Mouse (Mus musculus) adrenal gland, adult (tissue): ENCODE measurements around the gene Gm44579.

Source experiments
- DNase-seq, 2 experiments: peaks; one replicate each; pipeline ENCODE4 v3.0.0; 2022 to 2023; ENCODE audit warnings: low spot score in 1 of 2; ENCODE audit not compliant: inconsistent age in 2 of 2

Gene Gm44579

DNA sequence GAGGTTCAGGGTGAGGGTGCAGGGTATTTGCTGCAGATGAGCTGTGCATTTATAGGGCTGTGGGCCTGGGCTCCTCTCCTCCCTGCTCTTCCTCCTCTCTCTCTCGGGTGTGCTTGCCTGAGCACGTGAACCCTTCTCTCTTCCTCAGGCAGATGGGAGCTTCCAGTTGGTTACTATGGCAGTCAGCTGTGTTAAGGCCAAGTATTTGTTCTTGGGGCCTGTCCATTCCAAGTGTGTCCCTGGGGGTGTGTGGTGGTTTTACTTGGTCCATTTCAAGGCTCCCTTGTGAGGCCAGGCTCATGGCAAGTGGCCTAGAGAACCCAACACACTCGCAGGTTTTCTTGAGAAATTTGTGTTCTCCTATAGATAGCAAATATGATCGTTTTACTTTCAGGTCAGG is at the start of gene Gm44579, which contains the start of gene Olfr287:
Gm44579 (minus strand) TSS at position 101 of the 400 bp plus-strand sequence.
Olfr287 (minus strand) TSS at position 180 of the 400 bp plus-strand sequence.
- DNase-seq: no peak

DNA sequence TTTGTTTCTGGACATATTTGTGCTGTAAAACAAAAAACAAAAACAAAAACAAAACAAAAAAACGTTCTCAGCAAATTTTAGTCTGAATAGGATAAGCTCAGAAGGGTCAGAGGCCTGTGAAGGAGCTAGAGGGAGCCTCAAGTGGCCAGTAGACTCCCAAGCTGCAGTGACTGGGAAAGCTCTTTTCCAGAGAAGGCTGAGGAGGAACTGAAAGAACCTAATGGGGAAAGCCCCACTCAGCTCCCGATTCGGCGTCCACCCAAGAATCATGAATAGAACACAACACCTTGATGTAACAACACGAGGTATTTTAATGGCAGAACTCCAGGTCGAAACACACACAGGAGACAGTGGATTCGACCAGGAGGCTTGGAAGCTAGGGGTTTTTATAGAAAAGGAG is 37.0 kb upstream of the Gm44579 start:
- DNase-seq: no peak

GRCm38 (mm10) chr15:98257193-98257592 is 36.4 kb upstream of the Gm44579 start, which contains the start of gene H1fnt:
Gene H1fnt (minus strand): TSS chr15:98257293.
- no peak for DNase-seq

GRCm38 (mm10) chr15:98256271-98256670 is 35.5 kb upstream of the Gm44579 start:
- DNase-seq: peak in 1 of 2 experiments; percentile 28

DNA sequence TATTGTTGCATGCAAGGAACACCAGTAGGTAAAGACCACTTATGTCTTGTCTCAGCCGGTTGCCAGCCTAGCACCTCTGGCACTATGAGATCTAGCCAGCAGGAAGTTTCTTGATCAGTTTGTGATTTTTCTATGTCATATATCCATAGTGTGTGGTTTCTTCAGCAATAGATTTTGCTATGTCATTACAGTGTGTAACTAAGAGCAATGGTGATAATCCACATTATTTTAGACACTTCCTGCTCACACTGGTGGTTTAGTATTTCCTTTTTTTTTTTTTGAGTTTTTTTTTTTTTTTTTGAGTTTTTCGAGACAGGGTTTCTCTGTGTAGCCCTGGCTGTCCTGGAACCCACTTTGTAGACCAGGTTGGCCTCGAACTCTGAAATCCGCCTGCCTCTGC is 14.7 kb upstream of the Gm44579 start:
- DNase-seq: no peak

GRCm38 (mm10) chr15:98234350-98234749 is 13.6 kb upstream of the Gm44579 start, which contains the start of gene Olfr286:
Gene Olfr286 (minus strand): TSS chr15:98234450.
- no peak for DNase-seq

- DNase-seq: no peak
Measured at GRCm38 (mm10) chr15:98226096-98226495, 5.3 kb upstream of the Gm44579 start.

GRCm38 (mm10) chr15:98225610-98226009 is 4.8 kb upstream of the Gm44579 start:
- no peak for DNase-seq

DNA sequence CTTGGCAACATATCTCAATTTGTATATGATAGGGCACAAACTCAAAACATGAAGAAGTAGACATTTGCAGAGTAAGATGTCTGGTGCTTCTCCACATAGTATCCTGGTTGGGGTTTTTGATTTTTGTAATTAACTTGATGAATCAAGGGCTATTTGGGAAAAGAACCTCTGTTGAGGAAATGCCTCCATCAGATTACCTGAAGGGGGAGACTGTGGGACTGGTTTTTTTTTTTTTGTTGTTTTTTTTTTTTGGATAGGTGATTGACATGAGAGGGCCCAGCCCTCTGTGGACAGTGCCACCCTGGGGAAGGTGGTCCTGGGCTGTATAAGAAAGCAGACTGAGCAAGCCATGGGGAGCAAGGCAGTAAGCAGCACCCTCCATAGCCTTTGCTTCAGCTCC is 1.6 kb upstream of the Gm44579 start:
- DNase-seq: no peak

DNA sequence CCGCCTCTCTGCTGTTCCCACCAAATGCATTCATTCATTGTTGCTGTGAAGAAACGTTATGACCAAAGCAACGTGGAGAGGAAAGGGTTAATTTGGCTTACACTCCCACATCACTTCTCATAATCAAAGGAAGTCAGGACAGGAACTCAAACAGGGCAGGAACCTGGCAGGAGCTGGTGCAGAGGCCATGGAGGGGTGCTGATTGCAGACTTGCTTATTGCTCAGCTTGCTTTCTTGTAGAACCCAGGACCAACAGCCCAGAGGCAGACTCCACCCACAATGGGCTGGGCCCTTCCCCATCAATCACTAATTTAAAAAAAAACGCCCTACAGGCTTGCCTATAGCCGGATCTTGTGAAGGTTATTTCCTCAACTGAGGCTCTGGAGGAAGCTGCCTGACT is 6.6 kb downstream of the Gm44579 start:
- DNase-seq: no peak

DNA sequence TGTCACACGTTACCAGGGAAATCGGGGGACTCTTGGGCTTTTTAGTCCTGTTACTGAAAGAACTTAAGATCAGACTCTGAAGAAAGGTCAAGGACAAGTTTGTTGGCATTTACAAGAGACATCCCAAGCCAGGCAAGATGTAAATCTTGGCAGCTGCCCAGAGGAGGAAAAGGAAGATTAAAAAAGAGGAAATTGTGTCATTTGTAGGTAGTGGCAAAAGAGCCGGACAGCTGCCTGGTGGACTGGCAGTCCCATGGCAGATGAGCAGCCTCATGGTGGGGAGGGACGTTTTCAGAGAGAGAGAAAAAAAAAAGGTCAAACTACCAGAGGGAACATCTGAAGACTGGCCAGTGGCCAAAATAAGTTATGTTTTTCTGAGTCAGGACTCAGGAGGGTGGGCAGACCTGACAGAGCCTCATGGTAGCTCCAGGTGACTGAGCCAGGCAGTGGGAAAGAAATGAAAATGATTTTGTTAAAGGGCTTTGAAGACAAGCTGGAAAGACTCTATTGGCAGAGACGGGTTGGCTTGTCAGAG is 7.4 kb downstream of the Gm44579 start:
- DNase-seq: peak; percentile 30 to 66

- DNase-seq: no peak
Measured at GRCm38 (mm10) chr15:98209676-98210075, 11.1 kb downstream of the Gm44579 start.

- DNase-seq: no peak
Measured at GRCm38 (mm10) chr15:98195442-98195841, 25.3 kb downstream of the Gm44579 start, which contains the start of gene Olfr288. Gene Olfr288 (minus strand): TSS chr15:98195542.

DNA sequence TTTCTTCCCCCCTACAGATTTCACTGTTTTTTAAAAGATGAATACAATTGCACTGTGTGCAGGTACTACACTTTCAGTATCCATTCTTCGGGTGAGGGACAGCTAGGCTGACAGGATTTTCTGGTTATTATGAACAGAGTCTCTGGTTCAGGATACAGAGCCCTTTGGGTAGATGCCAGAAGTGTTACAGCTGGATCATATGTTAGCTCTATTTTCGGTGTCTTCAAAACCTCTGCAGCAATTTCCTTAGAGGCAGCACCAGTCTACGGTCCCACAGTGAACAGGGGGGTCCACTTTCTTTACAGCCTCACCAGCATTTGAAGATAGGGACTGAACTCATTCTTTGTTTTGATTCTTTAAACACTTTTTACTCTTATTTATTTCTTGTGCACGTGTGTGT is 36.3 kb downstream of the Gm44579 start:
- no peak for DNase-seq

GRCm38 (mm10) chr15:98181856-98182570 is 38.8 kb downstream of the Gm44579 start:
- DNase-seq: no peak

- peak; percentile 95 to 97 for DNase-seq
Measured at GRCm38 (mm10) chr15:98181132-98181711, 39.6 kb downstream of the Gm44579 start.

GRCm38 (mm10) chr15:98180567-98181131 is 40.1 kb downstream of the Gm44579 start:
- peak in 1 of 2 experiments; percentile 37 for DNase-seq

DNA sequence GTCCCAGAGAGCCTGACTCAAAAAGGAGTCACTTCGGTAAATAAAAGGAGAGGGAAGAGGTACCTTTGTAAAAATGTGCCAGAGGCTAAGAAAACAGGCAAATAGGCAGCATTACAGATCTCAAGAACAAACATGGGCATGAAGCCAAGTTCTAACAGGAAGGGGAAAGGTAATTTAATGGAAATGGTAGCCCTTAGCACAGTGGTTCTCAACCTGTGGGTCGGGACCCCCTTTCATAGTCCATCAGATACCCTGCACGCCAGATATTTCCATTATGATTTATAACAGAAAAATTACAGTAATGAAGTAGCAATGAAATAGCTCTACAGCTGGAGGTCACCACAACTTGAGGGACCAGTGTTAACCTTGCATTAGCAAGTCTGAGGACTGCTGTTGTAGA is 43.5 kb downstream of the Gm44579 start:
- DNase-seq: no peak

DNA sequence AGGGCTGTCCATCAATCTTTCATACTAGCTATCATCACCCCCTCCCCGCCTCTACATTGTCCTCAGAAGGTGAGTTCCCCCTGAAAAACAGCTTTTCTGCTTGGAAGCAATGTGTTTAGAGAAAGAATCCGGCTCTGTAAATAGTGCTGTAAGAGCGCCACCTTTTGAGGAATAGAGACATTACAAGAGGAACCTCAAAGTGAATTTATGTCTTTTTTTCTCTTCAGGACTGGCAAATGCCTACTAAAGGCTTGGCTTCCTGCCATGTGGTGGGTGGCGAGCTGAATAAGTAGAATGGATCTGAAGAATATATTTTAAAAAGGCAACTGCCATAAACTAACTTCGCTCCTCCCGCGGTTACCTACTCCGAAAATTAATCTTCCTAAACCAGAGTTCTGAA is 47.0 kb downstream of the Gm44579 start:
- peak in 1 of 2 experiments; percentile 82 for DNase-seq

DNA sequence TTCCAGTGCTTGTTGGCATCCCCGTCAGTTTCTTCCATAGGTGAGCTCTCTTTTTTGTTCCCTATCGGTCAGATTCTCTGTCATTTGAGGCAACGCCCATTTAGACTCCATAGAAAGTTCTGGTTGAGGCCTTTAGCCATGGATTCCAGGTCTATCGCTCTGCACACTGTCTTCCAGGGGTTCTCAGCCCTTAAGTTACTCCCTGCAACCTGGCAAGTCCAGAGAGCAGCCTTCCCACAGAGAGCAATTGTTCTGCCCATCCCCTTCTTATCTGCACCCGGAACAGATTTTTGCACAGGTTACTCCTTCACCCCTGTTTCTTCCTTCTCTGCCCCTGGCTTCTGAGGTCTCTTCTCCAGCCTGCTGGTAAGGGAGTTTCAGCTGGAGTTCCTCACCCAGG is 48.7 kb downstream of the Gm44579 start:
- no peak for DNase-seq

DNA sequence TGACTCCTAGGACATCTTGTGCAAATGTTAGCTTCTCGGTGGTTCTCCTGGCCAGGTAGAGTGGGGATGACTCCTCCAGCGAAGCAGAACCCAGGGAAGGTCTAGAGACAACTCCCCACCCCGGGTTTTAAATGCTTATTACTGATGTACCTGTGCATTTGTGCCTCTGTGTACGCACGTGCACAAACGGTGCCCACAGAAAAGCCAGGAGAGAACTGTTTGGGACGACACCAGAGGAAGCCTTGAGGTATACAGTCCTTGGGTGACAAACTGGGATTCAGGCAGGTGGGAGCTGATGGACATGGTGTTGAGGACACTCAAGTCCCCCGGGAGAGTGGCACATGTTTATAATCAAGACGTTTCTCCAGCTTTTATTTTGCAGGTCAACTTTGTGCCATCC is 49.9 kb downstream of the Gm44579 start:
- no peak for DNase-seq

DNA sequence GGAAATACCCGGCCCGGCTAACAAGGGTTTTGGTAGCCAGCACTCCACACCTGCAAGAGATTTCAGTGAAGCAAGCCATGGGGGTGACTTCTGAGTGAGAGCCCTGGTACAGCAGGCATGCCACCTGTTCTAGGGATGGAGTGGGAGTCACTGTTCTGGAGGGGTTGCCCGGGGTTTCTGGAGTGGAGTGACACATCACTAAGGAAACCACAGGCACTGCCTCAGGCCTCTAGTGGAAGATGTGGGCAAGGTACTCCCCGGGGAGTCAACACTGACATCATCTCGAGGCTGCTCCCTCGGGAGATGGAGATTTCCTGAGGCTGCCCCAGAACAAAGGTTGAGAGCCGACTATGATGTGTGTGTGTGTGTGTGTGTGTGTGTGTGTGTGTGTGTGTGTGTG is 50.4 kb downstream of the Gm44579 start:
- DNase-seq: no peak
